Mouse (Mus musculus) kidney, embryonic 16.5 days (tissue): ENCODE measurements at regions not wholly inside any gene's neighbourhood (a gene's known extent, or its start where the extent isn't known, plus 50 kb on each side); places are given as distances from the start of the nearest gene placed in this dataset.

ENCODE experiments used
- ATAC-seq: fragments of 200-750 bp; cut with Nextera tagmentation; 2 replicates; pipeline ENCODE4 v1.8.0; 2017; ENCODE audit warnings: moderate TSS enrichment; ENCODE audit not compliant: low FRiP score, low TSS enrichment
- H3K27ac ChIP-seq: fragments of 300-500 bp; sonication (generic); 2 replicates; pipeline ENCODE4 v1.5.1; 2014; ENCODE audit warnings: low read length
- H3K27me3 ChIP-seq: fragments of 300-500 bp; sonication (generic); 2 replicates; pipeline ENCODE4 v1.6.1; 2014; ENCODE audit warnings: low read length, control low read depth, mixed read lengths; ENCODE audit not compliant: insufficient read depth
- H3K36me3 ChIP-seq: fragments of 300-500 bp; sonication (generic); 2 replicates; pipeline ENCODE4 v1.6.1; 2014; ENCODE audit warnings: low read length, control low read depth, mixed read lengths; ENCODE audit not compliant: insufficient read depth
- H3K4me1 ChIP-seq: fragments of 300-500 bp; sonication (generic); 2 replicates; pipeline ENCODE4 v1.6.1; 2014; ENCODE audit warnings: low read length, control low read depth, mixed read lengths; ENCODE audit not compliant: insufficient read depth
- H3K4me2 ChIP-seq: fragments of 300-500 bp; sonication (generic); replicated peaks from 2 replicates; pipeline ENCODE4 v1.6.1; 2014; ENCODE audit warnings: low read depth, low read length
- H3K4me3 ChIP-seq: fragments of 300-500 bp; sonication (generic); 2 replicates; pipeline ENCODE4 v1.5.1; 2014; ENCODE audit warnings: mild to moderate bottlenecking, low read length
- H3K9ac ChIP-seq: fragments of 300-500 bp; sonication (generic); replicated peaks from 2 replicates; pipeline ENCODE4 v1.6.1; 2014; ENCODE audit warnings: low read length
- H3K9me3 ChIP-seq: fragments of 300-500 bp; sonication (generic); 2 replicates; pipeline ENCODE4 v1.6.1; 2016; ENCODE audit warnings: low read length, control low read depth
- WGBS: fragments of 180-500 bp; shearing (Covaris S2); extraction: QIAGEN DNeasy Blood & Tissue Kit; methylation state at CpG from one replicate; pipeline ENCODE4 v1.1.7; 2014; 5-methylcytosine and 5-hydroxymethylcytosine counted together

- Histone ChIP-seq H3K9me3 (no peaks in the 10 kb centered on the region), H3K27ac (no peak overlapping the region), H3K4me1 (no peaks in the 10 kb centered on the region), H3K9ac (no peak overlapping the region), H3K4me3 (no peak overlapping the region), H3K27me3 (no peaks in the 10 kb centered on the region), H3K4me2 (no peak overlapping the region), H3K36me3 (no peaks in the 10 kb centered on the region)
- WGBS = 71% methylated on average over 4 of the region's 4 CpGs
- no peak for ATAC-seq
Measured at GRCm38 (mm10) chr12:16277567-16278332, 333.0 kb downstream of the Lpin1 start.

GRCm38 (mm10) chr12:16277144-16277543 is 333.6 kb downstream of the Lpin1 start:
- Histone ChIP-seq H3K27me3 (no peaks in the 10 kb centered on the region), H3K27ac (no peak overlapping the region), H3K36me3 (no peaks in the 10 kb centered on the region), H3K4me2 (no peak overlapping the region), H3K9ac (no peak overlapping the region), H3K4me3 (no peak overlapping the region), H3K9me3 (no peaks in the 10 kb centered on the region), H3K4me1 (no peaks in the 10 kb centered on the region)
- no peak for ATAC-seq
- WGBS = 77% methylated on average over 2 of the region's 2 CpGs

GRCm38 (mm10) chr12:16276301-16276700 is 334.5 kb downstream of the Lpin1 start:
- H3K9ac ChIP-seq = no peak overlapping the region
- no peaks in the 10 kb centered on the region for H3K4me1 ChIP-seq
- H3K27me3 ChIP-seq = no peaks in the 10 kb centered on the region
- 88% methylated on average over 4 of the region's 4 CpGs for WGBS
- H3K36me3 ChIP-seq = no peaks in the 10 kb centered on the region
- no peak for ATAC-seq
- no peaks in the 10 kb centered on the region for H3K9me3 ChIP-seq
- no peak overlapping the region for H3K4me2 ChIP-seq
- H3K27ac ChIP-seq = no peak overlapping the region
- no peak overlapping the region for H3K4me3 ChIP-seq

GRCm38 (mm10) chr12:16272441-16272840 is 338.3 kb downstream of the Lpin1 start:
- no peaks in the 10 kb centered on the region for H3K9me3 ChIP-seq
- no peaks in the 10 kb centered on the region for H3K36me3 ChIP-seq
- H3K4me2 ChIP-seq = no peak overlapping the region
- no peak for ATAC-seq
- no peak overlapping the region for H3K9ac ChIP-seq
- no peak overlapping the region for H3K27ac ChIP-seq
- no peak overlapping the region for H3K4me3 ChIP-seq
- H3K4me1 ChIP-seq = no peaks in the 10 kb centered on the region
- H3K27me3 ChIP-seq = no peaks in the 10 kb centered on the region

GRCm38 (mm10) chr12:16270876-16271275 is 339.9 kb downstream of the Lpin1 start:
- Histone ChIP-seq H3K4me1 (no peaks in the 10 kb centered on the region), H3K36me3 (no peaks in the 10 kb centered on the region), H3K9ac (no peak overlapping the region), H3K27ac (no peak overlapping the region), H3K27me3 (no peaks in the 10 kb centered on the region), H3K4me3 (no peak overlapping the region), H3K4me2 (no peak overlapping the region), H3K9me3 (no peaks in the 10 kb centered on the region)
- no peak for ATAC-seq
- WGBS = 82% methylated on average over 7 of the region's 7 CpGs

GRCm38 (mm10) chr12:16269706-16270105 is 341.1 kb downstream of the Lpin1 start:
- Histone ChIP-seq H3K9me3 (no peaks in the 10 kb centered on the region), H3K27me3 (no peaks in the 10 kb centered on the region), H3K36me3 (no peaks in the 10 kb centered on the region), H3K4me1 (no peaks in the 10 kb centered on the region), H3K9ac (no peak overlapping the region), H3K4me3 (no peak overlapping the region), H3K4me2 (no peak overlapping the region), H3K27ac (no peak overlapping the region)
- no peak for ATAC-seq
- WGBS = 60% methylated on average over 4 of the region's 4 CpGs

GRCm38 (mm10) chr12:16268621-16269165 is 342.1 kb downstream of the Lpin1 start:
- ATAC-seq = no peak
- H3K27me3 ChIP-seq = no peaks in the 10 kb centered on the region
- 70% methylated on average over 8 of the region's 8 CpGs for WGBS

GRCm38 (mm10) chr12:16261465-16261864 is 349.3 kb downstream of the Lpin1 start:
- no peak overlapping the region for H3K9ac ChIP-seq
- H3K9me3 ChIP-seq = no peaks in the 10 kb centered on the region
- H3K4me3 ChIP-seq = no peak overlapping the region
- no peaks in the 10 kb centered on the region for H3K4me1 ChIP-seq
- no peak overlapping the region for H3K27ac ChIP-seq
- WGBS = 83% methylated on average over 4 of the region's 4 CpGs
- H3K36me3 ChIP-seq = no peaks in the 10 kb centered on the region
- no peaks in the 10 kb centered on the region for H3K27me3 ChIP-seq
- H3K4me2 ChIP-seq = no peak overlapping the region
- no peak for ATAC-seq

More at GRCm38 (mm10) chr12:16268621-16269165, 342.1 kb downstream of the Lpin1 start:
- no peak overlapping the region for H3K9ac ChIP-seq
- H3K4me1 ChIP-seq = no peaks in the 10 kb centered on the region
- no peak overlapping the region for H3K27ac ChIP-seq
- H3K4me2 ChIP-seq = no peak overlapping the region
- no peaks in the 10 kb centered on the region for H3K9me3 ChIP-seq
- no peaks in the 10 kb centered on the region for H3K36me3 ChIP-seq
- H3K4me3 ChIP-seq = no peak overlapping the region

GRCm38 (mm10) chr12:16260981-16261380 is 349.8 kb downstream of the Lpin1 start:
- no peaks in the 10 kb centered on the region for H3K4me1 ChIP-seq
- no peak overlapping the region for H3K27ac ChIP-seq
- 58% methylated on average over 8 of the region's 8 CpGs for WGBS
- H3K4me2 ChIP-seq = no peak overlapping the region
- no peaks in the 10 kb centered on the region for H3K9me3 ChIP-seq
- no peak overlapping the region for H3K4me3 ChIP-seq
- H3K36me3 ChIP-seq = no peaks in the 10 kb centered on the region
- no peaks in the 10 kb centered on the region for H3K27me3 ChIP-seq
- no peak for ATAC-seq
- H3K9ac ChIP-seq = no peak overlapping the region

- Histone ChIP-seq H3K36me3 (no peaks in the 10 kb centered on the region), H3K27ac (no peak overlapping the region), H3K4me3 (no peak overlapping the region), H3K9me3 (no peaks in the 10 kb centered on the region), H3K9ac (no peak overlapping the region), H3K4me2 (no peak overlapping the region), H3K4me1 (no peaks in the 10 kb centered on the region), H3K27me3 (no peaks in the 10 kb centered on the region)
- ATAC-seq = no peak
- 68% methylated on average over 2 of the region's 2 CpGs for WGBS
Measured at GRCm38 (mm10) chr12:16260501-16260900, 350.3 kb downstream of the Lpin1 start.
